Mouse (Mus musculus) embryonic facial prominence, embryonic 12.5 days (tissue): Measurements from ENCODE around the gene Arhgef6. TPM values are rescaled to one million over a fixed set of nuclear protein-coding genes. Genes with fewer than 3 reads are reported as not detected.

ENCODE experiments used
- ATAC-seq: fragments of 200-750 bp; cut with Nextera tagmentation; 2 replicates; pipeline ENCODE4 v1.8.0; 2017; ENCODE audit not compliant: insufficient number of reproducible peaks, insufficient read depth, low FRiP score, low TSS enrichment
- H3K27ac ChIP-seq: fragments of 300-500 bp; sonication (generic); 2 replicates; pipeline ENCODE4 v1.5.1; 2016; ENCODE audit warnings: mild to moderate bottlenecking
- H3K27me3 ChIP-seq: fragments of 300-500 bp; sonication (generic); 2 replicates; pipeline ENCODE4 v1.6.1; 2016; ENCODE audit warnings: mild to moderate bottlenecking, moderate library complexity
- H3K36me3 ChIP-seq: fragments of 300-500 bp; sonication (generic); 2 replicates; pipeline ENCODE4 v1.6.1; 2016; ENCODE audit warnings: mild to moderate bottlenecking
- H3K4me1 ChIP-seq: fragments of 300-500 bp; sonication (generic); 2 replicates; pipeline ENCODE4 v1.6.1; 2016
- H3K4me2 ChIP-seq: fragments of 300-500 bp; sonication (generic); replicated peaks from 2 replicates; pipeline ENCODE4 v1.6.1; 2016; ENCODE audit warnings: mild to moderate bottlenecking, moderate library complexity
- H3K4me3 ChIP-seq: fragments of 300-500 bp; sonication (generic); 2 replicates; pipeline ENCODE4 v1.5.1; 2016; ENCODE audit warnings: mild to moderate bottlenecking
- H3K9ac ChIP-seq: fragments of 300-500 bp; sonication (generic); 2 replicates; pipeline ENCODE4 v1.6.1; 2016; ENCODE audit warnings: mild to moderate bottlenecking, moderate library complexity
- H3K9me3 ChIP-seq: fragments of 300-500 bp; sonication (generic); 2 replicates; pipeline ENCODE4 v1.6.1; 2016; ENCODE audit warnings: mild to moderate bottlenecking, moderate library complexity
- WGBS: fragments of 180-500 bp; shearing (Covaris S2); methylation state at CpG from one replicate; pipeline ENCODE4 v1.1.7; 2016; 5-methylcytosine and 5-hydroxymethylcytosine counted together
- polyA plus RNA-seq: library from polyadenylated mRNA; unstranded; fragments of >200 nt; fragmentation: Nextera tagmentation; extraction: Ambion mirVana; gene quantifications from 2 replicates; pipeline ENCODE4 v1.2.1, GENCODE M21; 2016

The Arhgef6 gene
- polyA plus RNA-seq = 8.1 and 9.4 TPM in 2 replicates

GRCm38 (mm10) chrX:57338371-57339211 is at the start of gene Arhgef6:
TSS of gene Arhgef6 (minus strand) at chrX:57338729.
- Histone ChIP-seq H3K4me1 (no peaks in the 10 kb centered on the region), H3K4me3 (no peak within 1 kb of the TSS), H3K4me2 (no peak within 1 kb of the TSS), H3K27me3 (no peaks in the 10 kb centered on the region), H3K9ac (no peak within 1 kb of the TSS), H3K27ac (no peak within 1 kb of the TSS), H3K36me3 (no peaks in the 10 kb centered on the region), H3K9me3 (no peaks in the 10 kb centered on the region)
- 58% methylated on average over 18 of the region's 18 CpGs for WGBS
- no peak for ATAC-seq

- no peak for ATAC-seq
- 76% methylated on average over 5 of the region's 5 CpGs for WGBS
- peaks cover 30% of the 10 kb centered on the region; the same call in 1 of the 2 replicates for H3K36me3 ChIP-seq
Measured at GRCm38 (mm10) chrX:57380915-57381314, 42.4 kb upstream of the Arhgef6 start.

GRCm38 (mm10) chrX:57378579-57378978 is 40.0 kb upstream of the Arhgef6 start:
- H3K9me3 ChIP-seq = no peaks in the 10 kb centered on the region

More at GRCm38 (mm10) chrX:57380915-57381314, 42.4 kb upstream of the Arhgef6 start:
- Histone ChIP-seq H3K4me3 (no peak overlapping the region), H3K9ac (no peak overlapping the region), H3K4me1 (no peaks in the 10 kb centered on the region), H3K27me3 (no peaks in the 10 kb centered on the region), H3K9me3 (no peaks in the 10 kb centered on the region), H3K27ac (no peak overlapping the region), H3K4me2 (no peak overlapping the region)

GRCm38 (mm10) chrX:57377096-57377495 is 38.6 kb upstream of the Arhgef6 start:
- Histone ChIP-seq H3K27ac (no peak overlapping the region), H3K9ac (no peak overlapping the region), H3K9me3 (no peaks in the 10 kb centered on the region), H3K4me1 (no peaks in the 10 kb centered on the region), H3K4me3 (no peak overlapping the region), H3K27me3 (no peaks in the 10 kb centered on the region), H3K4me2 (no peak overlapping the region), H3K36me3 (peaks cover 20% of the 10 kb centered on the region; the same call in 1 of the 2 replicates)
- WGBS = 85% methylated on average over 3 of the region's 3 CpGs
- no peak for ATAC-seq

More at GRCm38 (mm10) chrX:57378579-57378978, 40.0 kb upstream of the Arhgef6 start:
- Histone ChIP-seq H3K36me3 (peaks cover 21% of the 10 kb centered on the region; the same call in 1 of the 2 replicates), H3K4me1 (no peaks in the 10 kb centered on the region), H3K4me2 (no peak overlapping the region), H3K9ac (no peak overlapping the region), H3K27me3 (no peaks in the 10 kb centered on the region), H3K27ac (no peak overlapping the region), H3K4me3 (no peak overlapping the region)
- no peak for ATAC-seq
- WGBS = 79% methylated on average over 3 of the region's 3 CpGs

- Histone ChIP-seq H3K27ac (no peak overlapping the region), H3K9me3 (no peaks in the 10 kb centered on the region), H3K9ac (no peak overlapping the region), H3K4me3 (no peak overlapping the region), H3K4me1 (no peaks in the 10 kb centered on the region), H3K4me2 (no peak overlapping the region), H3K36me3 (0 out of 2 replicates have a peak, but pooled peaks cover 10% of the 10 kb centered on the region), H3K27me3 (no peaks in the 10 kb centered on the region)
- no peak for ATAC-seq
- WGBS = 80% methylated on average over 2 of the region's 2 CpGs
Measured at GRCm38 (mm10) chrX:57374029-57374428, 35.5 kb upstream of the Arhgef6 start.

- WGBS = 90% methylated on average over 2 of the region's 2 CpGs
- Histone ChIP-seq H3K4me3 (no peak overlapping the region), H3K4me2 (no peak overlapping the region), H3K36me3 (0 out of 2 replicates have a peak, but pooled peaks cover 6% of the 10 kb centered on the region), H3K9ac (no peak overlapping the region), H3K4me1 (no peaks in the 10 kb centered on the region), H3K27ac (no peak overlapping the region), H3K9me3 (no peaks in the 10 kb centered on the region), H3K27me3 (no peaks in the 10 kb centered on the region)
- ATAC-seq = no peak
Measured at GRCm38 (mm10) chrX:57373543-57373942, 35.0 kb upstream of the Arhgef6 start.

GRCm38 (mm10) chrX:57372965-57373364 is 34.4 kb upstream of the Arhgef6 start:
- Histone ChIP-seq H3K27ac (no peak overlapping the region), H3K4me1 (no peaks in the 10 kb centered on the region), H3K4me2 (no peak overlapping the region), H3K27me3 (no peaks in the 10 kb centered on the region), H3K9ac (no peak overlapping the region), H3K36me3 (0 out of 2 replicates have a peak, but pooled peaks cover 4% of the 10 kb centered on the region), H3K9me3 (no peaks in the 10 kb centered on the region), H3K4me3 (no peak overlapping the region)
- no peak for ATAC-seq
- 79% methylated on average over 4 of the region's 4 CpGs for WGBS

- no peaks in the 10 kb centered on the region for H3K9me3 ChIP-seq
- no peak overlapping the region for H3K27ac ChIP-seq
- no peaks in the 10 kb centered on the region for H3K4me1 ChIP-seq
- no peaks in the 10 kb centered on the region for H3K36me3 ChIP-seq
- WGBS = 69% methylated on average over 2 of the region's 2 CpGs
- no peak for ATAC-seq
- no peak overlapping the region for H3K4me2 ChIP-seq
- no peaks in the 10 kb centered on the region for H3K27me3 ChIP-seq
- H3K4me3 ChIP-seq = no peak overlapping the region
- H3K9ac ChIP-seq = no peak overlapping the region
Measured at GRCm38 (mm10) chrX:57364891-57365569, 26.5 kb upstream of the Arhgef6 start.

GRCm38 (mm10) chrX:57359316-57359715 is 20.8 kb upstream of the Arhgef6 start:
- Histone ChIP-seq H3K9ac (no peak overlapping the region), H3K36me3 (no peaks in the 10 kb centered on the region), H3K9me3 (no peaks in the 10 kb centered on the region), H3K4me1 (no peaks in the 10 kb centered on the region), H3K27ac (no peak overlapping the region), H3K4me2 (no peak overlapping the region), H3K27me3 (no peaks in the 10 kb centered on the region), H3K4me3 (no peak overlapping the region)
- ATAC-seq = no peak
- 65% methylated on average over 1 of the region's 1 CpGs for WGBS

- Histone ChIP-seq H3K9ac (no peak overlapping the region), H3K36me3 (no peaks in the 10 kb centered on the region), H3K9me3 (no peaks in the 10 kb centered on the region), H3K27me3 (no peaks in the 10 kb centered on the region), H3K4me1 (no peaks in the 10 kb centered on the region), H3K27ac (no peak overlapping the region), H3K4me3 (no peak overlapping the region), H3K4me2 (no peak overlapping the region)
- ATAC-seq = no peak
- WGBS = 53% methylated on average over 4 of the region's 4 CpGs
Measured at GRCm38 (mm10) chrX:57339220-57339619, 691 bp upstream of the Arhgef6 start.

- H3K4me2 ChIP-seq = no peak overlapping the region
- H3K36me3 ChIP-seq = no peaks in the 10 kb centered on the region
- no peak overlapping the region for H3K9ac ChIP-seq
- H3K27me3 ChIP-seq = no peaks in the 10 kb centered on the region
- ATAC-seq = no peak
- no peak overlapping the region for H3K4me3 ChIP-seq
- no peaks in the 10 kb centered on the region for H3K4me1 ChIP-seq
- no peak overlapping the region for H3K27ac ChIP-seq
- no peaks in the 10 kb centered on the region for H3K9me3 ChIP-seq
Measured at GRCm38 (mm10) chrX:57337582-57337981, 947 bp downstream of the Arhgef6 start.

GRCm38 (mm10) chrX:57336958-57337357 is 1.6 kb downstream of the Arhgef6 start:
- Histone ChIP-seq H3K9ac (no peak overlapping the region), H3K27me3 (no peaks in the 10 kb centered on the region), H3K9me3 (no peaks in the 10 kb centered on the region), H3K36me3 (no peaks in the 10 kb centered on the region), H3K27ac (no peak overlapping the region), H3K4me1 (no peaks in the 10 kb centered on the region), H3K4me2 (no peak overlapping the region), H3K4me3 (no peak overlapping the region)
- no peak for ATAC-seq
- WGBS = 85% methylated on average over 9 of the region's 9 CpGs
